Mouse (Mus musculus) embryonic facial prominence, embryonic 10.5 days (tissue): ENCODE measurements around the gene Gm7544. TPM values are rescaled to one million over a fixed set of nuclear protein-coding genes. Genes with fewer than 3 reads are reported as not detected.
A peak's percentile ranks its signal among the peaks of the same experiment; 100 is the strongest.
"Not testable (repeated sequence)": the region's sequence is repeated elsewhere in the genome, so short reads cannot be mapped to it uniquely, and the experiment has no call there.

Source experiments
- DNase-seq: peaks from one replicate; pipeline ENCODE4 v3.0.0-alpha.2; 2017; ENCODE audit warnings: low spot score
- H3K27ac ChIP-seq: fragments of 300-500 bp; sonication (generic); replicated peaks from 2 replicates; pipeline ENCODE4 v1.5.1; 2016; ENCODE audit warnings: mild to moderate bottlenecking
- H3K27me3 ChIP-seq: fragments of 300-500 bp; sonication (generic); replicated peaks from 2 replicates; pipeline ENCODE4 v1.6.1; 2016; ENCODE audit warnings: low read depth, mild to moderate bottlenecking; ENCODE audit not compliant: poor library complexity, severe bottlenecking
- H3K36me3 ChIP-seq: fragments of 300-500 bp; sonication (generic); replicated peaks from 2 replicates; pipeline ENCODE4 v1.6.1; 2016; ENCODE audit warnings: mild to moderate bottlenecking, moderate library complexity
- H3K4me1 ChIP-seq: fragments of 300-500 bp; sonication (generic); 2 replicates; pipeline ENCODE4 v1.6.1; 2016
- H3K4me3 ChIP-seq: fragments of 300-500 bp; sonication (generic); 2 replicates; pipeline ENCODE4 v1.5.1; 2016; ENCODE audit warnings: mild to moderate bottlenecking, moderate library complexity
- H3K9me3 ChIP-seq: fragments of 300-500 bp; sonication (generic); 2 replicates; pipeline ENCODE4 v1.6.1; 2016; ENCODE audit warnings: mild to moderate bottlenecking
- WGBS: fragments of 180-500 bp; shearing (Covaris S2); methylation state at CpG from one replicate; pipeline ENCODE4 v1.1.7; 2016; 5-methylcytosine and 5-hydroxymethylcytosine counted together
- polyA plus RNA-seq: library from polyadenylated mRNA; unstranded; fragments of >200 nt; fragmentation: Nextera tagmentation; extraction: Ambion mirVana; gene quantifications from 2 replicates; pipeline ENCODE4 v1.2.1, GENCODE M21; 2016

Gene Gm7544
- polyA plus RNA-seq, 1 experiment from 2014 or later = not detected

GRCm38 (mm10) chr1:82972046-82972445, 16.2 kb upstream of the Gm7544 start:
- Histone ChIP-seq H3K27ac (no peak overlapping the region), H3K4me3 (no peak overlapping the region), H3K9me3 (no peaks in the 10 kb centered on the region), H3K36me3 (no peaks in the 10 kb centered on the region), H3K27me3 (no peaks in the 10 kb centered on the region), H3K4me1 (no peaks in the 10 kb centered on the region)
- WGBS = 52% methylated on average over 4 of the region's 4 CpGs
- peak; percentile 14 for DNase-seq

- WGBS = 73% methylated on average over 3 of the region's 3 CpGs
- no peak overlapping the region for H3K27ac ChIP-seq
- no peak overlapping the region for H3K4me3 ChIP-seq
- H3K36me3 ChIP-seq = no peaks in the 10 kb centered on the region
- H3K9me3 ChIP-seq = no peaks in the 10 kb centered on the region
- no peak for DNase-seq
- H3K4me1 ChIP-seq = no peaks in the 10 kb centered on the region
- H3K27me3 ChIP-seq = no peaks in the 10 kb centered on the region
Measured at GRCm38 (mm10) chr1:82966413-82966812, 10.6 kb upstream of the Gm7544 start.

- no peaks in the 10 kb centered on the region for H3K4me1 ChIP-seq
- H3K4me3 ChIP-seq = no peak within 1 kb of the TSS
- DNase-seq = no peak
- no peaks in the 10 kb centered on the region for H3K9me3 ChIP-seq
- 91% methylated on average over 11 of the region's 11 CpGs for WGBS
- no peak within 1 kb of the TSS for H3K27ac ChIP-seq
- H3K27me3 ChIP-seq = no peaks in the 10 kb centered on the region
- H3K36me3 ChIP-seq = no peaks in the 10 kb centered on the region
Measured at GRCm38 (mm10) chr1:82959870-82960385, 4.1 kb upstream of the Gm7544 start, which contains the start of gene Gm47955. TSS of gene Gm47955 (plus strand) at chr1:82960286.

GRCm38 (mm10) chr1:82948601-82949000, 7.2 kb downstream of the Gm7544 start:
- no peak for DNase-seq
- no peak overlapping the region for H3K4me3 ChIP-seq
- no peak overlapping the region for H3K27ac ChIP-seq
- no peaks in the 10 kb centered on the region for H3K27me3 ChIP-seq
- no peaks in the 10 kb centered on the region for H3K36me3 ChIP-seq
- H3K9me3 ChIP-seq = no peaks in the 10 kb centered on the region
- no peaks in the 10 kb centered on the region for H3K4me1 ChIP-seq
- WGBS = 87% methylated on average over 2 of the region's 2 CpGs

- not testable (repeated sequence) for DNase-seq, H3K27me3 ChIP-seq, H3K27ac ChIP-seq, H3K9me3 ChIP-seq, H3K4me3 ChIP-seq, H3K36me3 ChIP-seq, H3K4me1 ChIP-seq
- WGBS = 92% methylated on average over 2 of the region's 2 CpGs
Measured at GRCm38 (mm10) chr1:82946029-82946428, 9.8 kb downstream of the Gm7544 start.

GRCm38 (mm10) chr1:82943295-82943694, 12.5 kb downstream of the Gm7544 start, which contains the start of gene A030003K21Rik:
TSS of gene A030003K21Rik (minus strand) at chr1:82943388.
- no CpG with 5 or more reads among the region's 6 CpGs for WGBS
- not testable (repeated sequence) for H3K27ac ChIP-seq

GRCm38 (mm10) chr1:82942505-82942904, 13.3 kb downstream of the Gm7544 start:
- WGBS = 92% methylated on average over 2 of the region's 2 CpGs
- H3K27me3 ChIP-seq, H3K4me1 ChIP-seq, DNase-seq, H3K36me3 ChIP-seq, H3K27ac ChIP-seq, H3K4me3 ChIP-seq: not testable (repeated sequence)
- H3K9me3 ChIP-seq = peaks cover 19% of the 10 kb centered on the region; the same call in 1 of the 2 replicates

More at GRCm38 (mm10) chr1:82943295-82943694, 12.5 kb downstream of the Gm7544 start, which contains the start of gene A030003K21Rik:
- H3K36me3 ChIP-seq, H3K4me3 ChIP-seq, DNase-seq, H3K27me3 ChIP-seq, H3K4me1 ChIP-seq: not testable (repeated sequence)
- H3K9me3 ChIP-seq = peaks cover 19% of the 10 kb centered on the region; the same call in 1 of the 2 replicates

- 96% methylated on average over 5 of the region's 5 CpGs for WGBS
Measured at GRCm38 (mm10) chr1:82938666-82939065, 17.1 kb downstream of the Gm7544 start.

GRCm38 (mm10) chr1:82931326-82931725, 24.5 kb downstream of the Gm7544 start, which contains the start of gene Gm6217:
TSS of gene Gm6217 (minus strand) at chr1:82931399.
- no CpG with 5 or more reads among the region's 6 CpGs for WGBS
- not testable (repeated sequence) for H3K4me1 ChIP-seq, H3K4me3 ChIP-seq, H3K9me3 ChIP-seq, H3K36me3 ChIP-seq, H3K27me3 ChIP-seq, DNase-seq, H3K27ac ChIP-seq

More at GRCm38 (mm10) chr1:82938666-82939065, 17.1 kb downstream of the Gm7544 start:
- H3K27ac ChIP-seq = no peak overlapping the region
- H3K27me3 ChIP-seq = no peaks in the 10 kb centered on the region
- H3K36me3 ChIP-seq = no peaks in the 10 kb centered on the region
- DNase-seq = no peak
- H3K9me3 ChIP-seq = peaks cover 19% of the 10 kb centered on the region; the same call in 1 of the 2 replicates
- no peaks in the 10 kb centered on the region for H3K4me1 ChIP-seq
- H3K4me3 ChIP-seq = no peak overlapping the region

- not testable (repeated sequence) for H3K36me3 ChIP-seq, H3K27ac ChIP-seq, H3K4me1 ChIP-seq, H3K27me3 ChIP-seq, H3K9me3 ChIP-seq, DNase-seq, H3K4me3 ChIP-seq
- WGBS = 88% methylated on average over 3 of the region's 3 CpGs
Measured at GRCm38 (mm10) chr1:82930558-82930957, 25.3 kb downstream of the Gm7544 start.

GRCm38 (mm10) chr1:82924650-82925049, 31.2 kb downstream of the Gm7544 start, which contains the start of gene A030014E15Rik:
TSS of gene A030014E15Rik (plus strand) at chr1:82924917.
- Histone ChIP-seq H3K4me3 (no peak within 1 kb of the TSS), H3K36me3 (no peaks in the 10 kb centered on the region), H3K27me3 (no peaks in the 10 kb centered on the region), H3K9me3 (no peaks in the 10 kb centered on the region), H3K27ac (no peak within 1 kb of the TSS), H3K4me1 (no peaks in the 10 kb centered on the region)
- WGBS = 95% methylated on average over 6 of the region's 6 CpGs
- no peak for DNase-seq

GRCm38 (mm10) chr1:82913434-82913833, 42.4 kb downstream of the Gm7544 start:
- H3K27ac ChIP-seq, DNase-seq, H3K36me3 ChIP-seq, H3K4me3 ChIP-seq, H3K9me3 ChIP-seq, H3K27me3 ChIP-seq: not testable (repeated sequence)
- 99% methylated on average over 5 of the region's 5 CpGs for WGBS
- H3K4me1 ChIP-seq = peaks cover 12% of the 10 kb centered on the region

- no peak within 1 kb of the TSS for H3K27ac ChIP-seq
- no peak for DNase-seq
- no peaks in the 10 kb centered on the region; the same call in 1 of the 2 replicates for H3K36me3 ChIP-seq
- H3K27me3 ChIP-seq = no peaks in the 10 kb centered on the region
- H3K9me3 ChIP-seq = no peaks in the 10 kb centered on the region
- peaks cover 10% of the 10 kb centered on the region for H3K4me1 ChIP-seq
- WGBS = 87% methylated on average over 3 of the region's 3 CpGs
- no peak within 1 kb of the TSS for H3K4me3 ChIP-seq
Measured at GRCm38 (mm10) chr1:82913025-82913424, 42.8 kb downstream of the Gm7544 start, which contains the start of gene A030005L19Rik. TSS of gene A030005L19Rik (plus strand) at chr1:82913325.
